Mouse (Mus musculus) liver, postnatal 0 days (tissue): Measurements from ENCODE around the gene 4930435E12Rik. TPM values are rescaled to one million over a fixed set of nuclear protein-coding genes. Genes with fewer than 3 reads are reported as not detected.

ENCODE experiments used
- ATAC-seq: fragments of 200-750 bp; cut with Nextera tagmentation; 2 replicates; pipeline ENCODE4 v1.8.0; 2017; ENCODE audit warnings: mild to moderate bottlenecking, moderate library complexity
- DNase-seq: peaks from one replicate; pipeline ENCODE4 v3.0.0-alpha.2; 2016
- H3K27ac ChIP-seq: fragments of 300-500 bp; sonication (generic); 2 replicates; pipeline ENCODE4 v1.5.1; 2014; ENCODE audit warnings: antibody characterized with exemption, moderate library complexity, mild to moderate bottlenecking, low read depth
- H3K27me3 ChIP-seq: fragments of 300-500 bp; sonication (generic); 2 replicates; pipeline ENCODE4 v1.6.1; 2014; ENCODE audit warnings: low read length, control low read depth, mixed read lengths; ENCODE audit not compliant: insufficient read depth
- H3K36me3 ChIP-seq: fragments of 300-500 bp; sonication (generic); replicated peaks from 2 replicates; pipeline ENCODE4 v1.6.1; 2014; ENCODE audit warnings: mild to moderate bottlenecking, control low read depth, low read length, moderate library complexity, mixed read lengths; ENCODE audit not compliant: insufficient read depth
- H3K4me1 ChIP-seq: fragments of 300-500 bp; sonication (generic); 2 replicates; pipeline ENCODE4 v1.6.1; 2014; ENCODE audit warnings: antibody characterized with exemption, mild to moderate bottlenecking, control low read depth; ENCODE audit not compliant: insufficient read depth
- H3K4me2 ChIP-seq: fragments of 300-500 bp; sonication (generic); 2 replicates; pipeline ENCODE4 v1.6.1; 2014; ENCODE audit warnings: low read depth, mild to moderate bottlenecking, low read length, moderate library complexity, mixed read lengths
- H3K4me3 ChIP-seq: fragments of 300-500 bp; sonication (generic); 2 replicates; pipeline ENCODE4 v1.5.1; 2014; ENCODE audit warnings: low read depth, low read length
- H3K9ac ChIP-seq: fragments of 300-500 bp; sonication (generic); replicated peaks from 2 replicates; pipeline ENCODE4 v1.6.1; 2014; ENCODE audit warnings: mild to moderate bottlenecking, moderate library complexity
- H3K9me3 ChIP-seq: fragments of 300-500 bp; sonication (generic); 2 replicates; pipeline ENCODE4 v1.6.1; 2016; ENCODE audit warnings: mild to moderate bottlenecking, control low read depth, low read length, mixed read lengths
- CTCF ChIP-seq: sonication (generic); IDR thresholded peaks from 2 replicates; pipeline ENCODE4 v1.5.1; 2016; ENCODE audit warnings: antibody characterized with exemption, low read depth
- EP300 ChIP-seq: IDR thresholded peaks from 2 replicates; pipeline ENCODE4 v1.6.1; 2016; ENCODE audit warnings: antibody characterized with exemption, low read depth, mild to moderate bottlenecking
- WGBS: fragments of 180-500 bp; shearing (Covaris S2); extraction: QIAGEN DNeasy Blood & Tissue Kit; methylation state at CpG from one replicate; pipeline ENCODE4 v1.1.7; 2014; ENCODE audit not compliant: insufficient replicate concordance; 5-methylcytosine and 5-hydroxymethylcytosine counted together
- polyA plus RNA-seq: library from polyadenylated mRNA; unstranded; fragments of >200 nt; fragmentation: Nextera tagmentation; extraction: Ambion mirVana; gene quantifications from 2 replicates; pipeline ENCODE4 v1.2.1, GENCODE M21; 2015

Gene 4930435E12Rik
- polyA plus RNA-seq, 1 experiment from 2014 or later: not detected

DNA sequence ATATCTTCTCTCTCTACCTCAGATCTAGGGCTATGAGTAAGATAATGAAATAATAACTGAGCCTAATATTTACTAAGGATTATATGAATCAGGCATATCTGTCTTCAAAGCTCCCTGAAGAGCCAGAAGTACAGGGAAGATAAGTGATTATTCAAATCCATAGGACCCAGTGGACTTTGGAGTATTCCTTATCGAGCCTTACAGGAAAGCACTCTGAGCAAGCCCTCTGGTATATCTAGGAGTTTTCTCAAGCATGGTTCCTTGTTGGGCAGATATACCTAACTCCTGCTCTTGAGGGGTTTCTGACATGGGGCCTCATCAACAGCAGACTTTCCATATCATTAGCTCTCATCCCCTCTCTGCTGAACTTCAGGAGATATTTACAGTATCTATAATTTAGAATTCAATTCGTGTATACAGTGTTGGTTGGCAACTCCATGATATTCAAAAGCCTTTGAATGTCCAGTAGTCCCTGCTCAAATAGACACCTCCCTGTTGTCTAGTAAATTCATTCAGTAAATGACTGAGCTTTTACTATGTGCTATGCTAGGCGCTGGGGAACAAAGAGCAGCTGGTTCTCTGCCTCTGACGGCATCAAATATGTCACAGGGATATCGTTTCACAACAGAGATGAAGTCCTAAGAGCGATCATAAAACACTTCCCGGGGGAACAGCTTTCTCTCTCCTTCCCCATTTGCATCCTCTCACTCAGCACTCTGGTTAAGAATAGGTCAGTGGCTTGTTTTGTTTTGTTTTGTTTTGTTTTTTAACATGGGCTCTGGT is 53.4 kb downstream of the 4930435E12Rik start:
- no peak for DNase-seq
- no peaks in the 10 kb centered on the region for H3K4me1 ChIP-seq

DNA sequence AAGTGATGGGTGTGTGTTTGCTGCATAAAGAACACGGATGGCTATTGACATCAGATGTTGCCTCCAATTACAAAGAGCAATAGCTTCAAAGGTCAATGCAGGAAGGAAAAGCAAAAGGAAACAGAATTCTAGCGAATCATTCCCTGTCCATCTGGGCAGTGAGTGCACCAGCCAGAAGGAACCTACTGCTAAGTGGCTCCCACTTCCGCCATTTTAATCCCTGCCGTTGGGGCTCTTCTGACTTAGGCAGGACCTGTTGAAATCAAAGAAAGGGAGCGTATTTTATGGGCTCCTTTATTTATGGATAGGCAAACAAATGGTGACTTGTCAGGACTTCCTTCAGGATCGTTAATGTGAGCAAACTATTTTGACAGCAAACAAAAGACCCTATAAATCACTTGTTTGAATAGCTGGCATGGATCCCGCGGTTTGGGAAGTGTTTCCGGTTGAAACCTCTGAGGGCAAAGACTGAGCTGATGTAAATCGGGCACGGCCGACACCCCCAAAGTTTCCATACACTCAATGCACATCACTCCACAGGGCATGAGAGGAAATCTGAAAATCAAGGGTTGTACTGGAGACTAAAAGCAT is 55.5 kb downstream of the 4930435E12Rik start:
- 30% methylated on average over 12 of the region's 12 CpGs for WGBS
- DNase-seq (no peak), ATAC-seq (no peak)
- Histone ChIP-seq H3K9me3 (no peaks in the 10 kb centered on the region), H3K27ac (no peak overlapping the region), H3K36me3 (no peaks in the 10 kb centered on the region; the same call in 1 of the 2 replicates), H3K4me2 (no peak overlapping the region), H3K4me1 (no peaks in the 10 kb centered on the region), H3K4me3 (no peak overlapping the region), H3K27me3 (no peaks in the 10 kb centered on the region), H3K9ac (no peak overlapping the region)
- no peak for TF ChIP-seq CTCF
- no peak for TF ChIP-seq EP300

More for the DNA sequence above, 53.4 kb downstream of the 4930435E12Rik start:
- Histone ChIP-seq H3K4me2 (no peak overlapping the region), H3K9ac (no peak overlapping the region), H3K27ac (no peak overlapping the region), H3K4me3 (no peak overlapping the region), H3K36me3 (no peaks in the 10 kb centered on the region), H3K27me3 (no peaks in the 10 kb centered on the region), H3K9me3 (no peaks in the 10 kb centered on the region)
- TF ChIP-seq CTCF (no peak), EP300 (no peak)
- WGBS: 63% methylated on average over 7 of the region's 7 CpGs
- ATAC-seq: no peak

DNA sequence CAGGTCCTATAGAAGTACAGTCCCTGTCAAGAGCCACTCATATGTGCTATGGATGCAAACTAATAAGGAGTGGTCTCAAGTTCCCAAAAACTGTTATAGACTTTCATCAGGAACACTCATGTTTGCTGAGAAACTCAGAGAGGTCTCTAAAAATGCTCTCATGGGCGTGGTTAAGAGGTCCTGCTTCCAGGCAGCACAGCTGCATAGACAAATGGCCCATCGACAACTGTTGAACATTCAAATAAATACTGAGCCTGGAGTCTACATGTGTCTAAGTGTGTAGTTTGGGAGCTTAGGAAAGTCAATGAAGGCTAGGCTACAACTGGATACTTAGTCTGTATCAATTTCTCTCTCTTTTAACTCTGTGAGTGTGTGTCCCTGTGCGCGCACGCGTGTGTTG is 57.4 kb downstream of the 4930435E12Rik start:
- no peak overlapping the region for H3K9ac ChIP-seq
- no peaks in the 10 kb centered on the region; the same call in 1 of the 2 replicates for H3K36me3 ChIP-seq
- H3K27ac ChIP-seq: no peak overlapping the region
- H3K4me3 ChIP-seq: no peak overlapping the region
- H3K4me1 ChIP-seq: no peaks in the 10 kb centered on the region
- H3K27me3 ChIP-seq: no peaks in the 10 kb centered on the region
- DNase-seq: no peak
- TF ChIP-seq CTCF (no peak), EP300 (no peak)
- no peak overlapping the region for H3K4me2 ChIP-seq
- H3K9me3 ChIP-seq: no peaks in the 10 kb centered on the region
- WGBS: 90% methylated on average over 6 of the region's 6 CpGs
- ATAC-seq: no peak

DNA sequence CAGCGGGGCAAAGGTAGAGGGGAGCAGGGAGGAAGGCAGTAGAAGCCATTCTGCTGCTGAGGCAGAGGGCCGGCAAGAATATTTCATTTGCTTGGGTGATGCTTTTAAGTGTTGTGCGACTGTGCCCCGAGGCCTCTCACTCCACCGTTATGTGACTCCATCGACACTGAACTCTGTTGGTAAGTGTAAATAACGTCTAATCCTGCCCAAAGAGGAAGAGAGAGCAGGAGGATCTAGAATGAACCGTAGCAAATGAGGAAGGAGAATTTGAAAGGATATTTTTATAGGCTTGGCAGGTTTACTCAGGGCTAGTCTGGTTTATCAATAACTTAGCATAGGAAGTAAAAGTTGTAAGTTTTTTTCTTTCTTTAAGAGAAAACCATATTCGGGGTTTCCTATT is 59.0 kb downstream of the 4930435E12Rik start:
- no peak overlapping the region for H3K4me3 ChIP-seq
- DNase-seq (no peak), ATAC-seq (no peak)
- H3K9me3 ChIP-seq: no peaks in the 10 kb centered on the region
- no peak overlapping the region for H3K9ac ChIP-seq
- H3K27me3 ChIP-seq: no peaks in the 10 kb centered on the region
- no peaks in the 10 kb centered on the region for H3K4me1 ChIP-seq
- H3K4me2 ChIP-seq: no peak overlapping the region
- H3K27ac ChIP-seq: peak overlapping the region; percentile 23; the same call in 1 of the 2 replicates
- H3K36me3 ChIP-seq: no peaks in the 10 kb centered on the region; the same call in 1 of the 2 replicates
- 56% methylated on average over 9 of the region's 9 CpGs for WGBS
- TF ChIP-seq EP300 (no peak), CTCF (no peak)

DNA sequence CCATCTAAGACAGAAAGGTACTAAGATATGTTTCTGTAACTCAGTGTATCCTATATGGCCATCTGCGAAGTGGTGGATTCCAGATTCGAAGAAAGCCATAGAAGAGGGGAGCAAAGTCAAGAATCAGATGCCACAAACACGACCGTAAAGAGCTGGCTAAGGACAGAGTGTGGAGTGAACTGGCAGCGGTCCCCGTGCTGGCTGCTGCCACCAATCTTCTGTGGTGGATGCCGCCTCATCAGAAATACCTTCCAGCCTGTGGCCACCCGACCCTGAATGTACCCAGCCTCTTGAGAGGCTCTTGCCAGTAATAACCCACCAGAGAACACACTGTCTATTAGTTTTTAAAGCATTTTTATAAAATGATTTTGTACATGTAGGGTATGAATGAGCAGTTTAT is 60.2 kb downstream of the 4930435E12Rik start:
- Histone ChIP-seq H3K4me1 (no peaks in the 10 kb centered on the region), H3K9me3 (no peaks in the 10 kb centered on the region), H3K27ac (no peak overlapping the region), H3K36me3 (no peaks in the 10 kb centered on the region; the same call in 1 of the 2 replicates), H3K4me2 (no peak overlapping the region), H3K4me3 (no peak overlapping the region), H3K27me3 (no peaks in the 10 kb centered on the region), H3K9ac (no peak overlapping the region)
- ATAC-seq (no peak), DNase-seq (no peak)
- 86% methylated on average over 8 of the region's 8 CpGs for WGBS
- TF ChIP-seq EP300 (no peak), CTCF (no peak)

DNA sequence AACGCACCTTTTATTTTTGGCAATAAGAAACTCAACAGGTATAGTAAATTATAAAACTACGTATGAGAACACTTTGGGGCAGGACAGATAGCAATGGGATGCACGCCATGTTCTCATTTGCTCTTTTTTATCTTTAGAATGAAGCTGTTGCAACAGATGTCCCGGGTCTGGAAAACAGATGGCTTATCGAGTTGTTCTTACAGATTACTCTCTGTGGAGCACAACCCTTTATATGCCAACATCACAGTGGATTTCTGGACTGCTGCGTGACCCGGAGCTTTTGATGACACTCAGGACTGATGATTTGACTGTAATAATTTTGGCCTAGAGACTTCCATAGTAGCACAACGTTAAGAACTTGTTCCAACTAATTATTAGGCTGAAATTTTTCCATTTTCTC is 60.8 kb downstream of the 4930435E12Rik start:
- 71% methylated on average over 8 of the region's 8 CpGs for WGBS
- no peak overlapping the region for H3K9ac ChIP-seq
- TF ChIP-seq EP300 (peak; percentile 68; the same call in 1 of the 2 replicates), CTCF (no peak)

More for the DNA sequence above, 60.8 kb downstream of the 4930435E12Rik start:
- no peaks in the 10 kb centered on the region for H3K27me3 ChIP-seq
- 0 out of 2 replicates have a peak, but pooled peaks cover 2% of the 10 kb centered on the region for H3K4me1 ChIP-seq
- no peak overlapping the region for H3K4me3 ChIP-seq
- ATAC-seq (no peak), DNase-seq (no peak)
- no peak overlapping the region for H3K27ac ChIP-seq
- no peaks in the 10 kb centered on the region; the same call in 1 of the 2 replicates for H3K36me3 ChIP-seq
- H3K4me2 ChIP-seq: no peak overlapping the region
- H3K9me3 ChIP-seq: no peaks in the 10 kb centered on the region
